Mouse (Mus musculus) adrenal gland, adult 2 months (tissue): ENCODE data around the gene Pms1. TPM values are rescaled to one million over a fixed set of nuclear protein-coding genes. Genes with fewer than 3 reads are reported as not detected.
"Not testable (repeated sequence)": the region's sequence is repeated elsewhere in the genome, so short reads cannot be mapped to it uniquely, and the experiment has no call there.

ENCODE experiments used
- DNase-seq: peaks from one replicate; pipeline ENCODE4 v3.0.0; 2021
- long read RNA-seq: library from polyadenylated mRNA; stranded (forward); transcript quantifications from one replicate; pipeline ENCODE4 v2.0.0, GENCODE M21; 2021
- polyA plus RNA-seq: library from polyadenylated mRNA; depleted of rRNA; stranded (reverse); fragments of >200 nt; gene quantifications from 2 replicates; pipeline ENCODE4 v1.2.3, GENCODE M21; 2012; rRNA removed
- total RNA-seq, 2 experiments: library from RNA; stranded (reverse); gene quantifications; 2 replicates each; pipeline ENCODE4 v1.2.3; 2021

Pms1 gene
- total RNA-seq (1 to 10 TPM; 4.5 to 5.4 TPM), polyA plus RNA-seq (0.56 and 0.75 TPM in 2 replicates)
- long read RNA-seq, partial matches to known transcripts = 0 of 2 reads
- long read RNA-seq, other reads (novel, unspliced or antisense) = 1 of 2 reads

DNA sequence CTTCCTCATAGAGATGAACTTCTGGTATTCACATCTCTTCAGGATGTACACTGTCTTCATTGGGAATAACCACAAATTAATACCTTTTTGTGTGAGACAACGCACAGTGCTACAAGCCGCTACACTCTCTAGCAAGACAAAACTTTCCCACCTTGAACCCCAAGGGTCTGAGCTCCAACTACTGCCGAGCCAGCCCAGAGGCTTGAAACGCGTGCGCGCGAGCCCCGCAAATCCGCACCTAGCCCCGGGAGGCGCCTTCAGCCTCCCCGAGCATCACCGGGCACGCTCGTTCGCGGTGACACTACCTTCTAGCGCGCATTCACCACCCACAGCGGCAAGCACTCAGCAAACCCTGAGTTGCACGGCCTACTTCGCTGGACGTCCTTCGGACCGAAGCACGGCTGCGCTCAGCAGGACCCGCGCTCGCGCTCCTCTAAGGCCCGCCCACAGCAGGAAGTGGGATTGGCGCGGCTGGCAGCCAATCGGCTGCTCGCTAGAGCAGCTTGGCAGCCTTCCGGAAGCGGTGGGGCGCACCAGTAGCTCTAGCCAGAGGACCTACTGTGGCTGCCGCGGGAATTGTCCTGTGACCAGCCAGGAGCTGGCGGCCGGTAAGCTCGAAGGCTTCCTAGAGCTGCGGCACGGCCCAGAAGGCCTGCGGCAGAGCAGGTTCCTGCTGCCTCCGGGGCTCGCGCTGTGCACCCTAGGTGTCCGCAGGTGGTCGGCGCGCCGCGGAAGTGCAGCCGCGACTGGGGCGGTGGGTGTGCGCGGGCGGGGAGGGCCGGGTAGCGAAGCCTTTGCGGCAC lies at the start of gene Pms1, which contains the start of the genes Ormdl1 and Gm28778:
Gene Pms1 (minus strand): TSS at position 438 of the 803 bp plus-strand sequence.
Gene Ormdl1 (plus strand): TSS at position 515 of the 803 bp plus-strand sequence.
Gene Gm28778 (plus strand): TSS at position 531 of the 803 bp plus-strand sequence.
- peak; percentile 98 for DNase-seq

GRCm38 (mm10) chr1:53341071-53341470 lies 44.3 kb upstream of the Pms1 start:
- DNase-seq = no peak

DNA sequence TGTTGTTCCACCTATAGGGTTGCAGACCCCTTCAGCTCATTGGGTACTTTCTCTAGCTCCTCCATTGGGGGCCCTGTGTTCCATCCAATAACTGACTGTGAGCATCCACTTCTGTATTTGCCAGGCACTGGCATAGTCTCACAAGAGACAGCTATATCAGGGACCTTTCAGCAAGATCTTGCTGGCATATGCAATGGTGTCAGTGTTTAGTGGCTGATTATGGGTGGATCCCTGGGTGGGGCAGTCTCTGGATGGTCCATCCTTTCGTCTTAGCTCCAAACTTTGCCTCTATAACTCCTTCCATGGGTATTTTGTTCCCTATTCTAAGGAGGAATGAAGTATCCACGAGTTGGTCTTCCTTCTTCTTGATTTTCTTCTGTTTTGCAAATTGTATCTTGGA lies 40.6 kb upstream of the Pms1 start:
- DNase-seq = not testable (repeated sequence)

DNA sequence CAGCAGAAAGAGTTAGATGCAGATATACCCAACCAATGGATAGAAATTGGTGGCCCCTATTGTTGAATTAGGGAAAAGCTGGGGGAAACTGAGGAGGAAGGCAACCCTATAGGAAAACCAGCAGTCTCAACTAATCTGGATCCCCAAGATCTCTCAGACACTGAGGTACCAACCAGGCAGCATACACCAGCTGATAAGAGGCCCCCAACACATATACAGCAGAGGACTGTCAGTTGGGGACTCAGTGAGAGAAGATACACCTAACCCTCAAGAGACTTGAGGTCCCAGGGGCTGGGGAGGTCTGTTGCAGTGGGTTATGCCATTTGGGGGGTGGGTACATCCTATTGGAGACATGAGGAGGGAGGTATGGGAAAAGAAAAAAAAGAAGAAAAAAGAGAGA lies 38.6 kb upstream of the Pms1 start:
- DNase-seq = no peak

DNA sequence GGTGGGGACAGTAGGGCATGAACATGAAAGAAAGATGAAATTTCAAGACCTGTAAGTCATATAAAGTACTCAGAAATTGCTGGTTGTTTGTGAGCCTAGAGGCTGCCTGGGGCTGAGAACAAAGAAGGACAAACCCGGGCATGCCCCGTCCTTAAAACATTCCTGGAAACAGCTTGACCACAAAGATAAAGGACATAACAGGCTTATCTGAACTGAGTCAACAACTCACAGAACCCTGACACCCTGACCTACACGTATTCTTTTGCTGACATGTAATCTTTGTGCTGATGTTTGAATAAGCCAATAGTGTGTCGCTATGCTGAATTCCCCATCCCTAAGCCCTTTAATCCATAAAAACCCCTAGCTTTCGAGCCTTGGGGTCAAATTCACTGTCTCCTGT lies 36.7 kb upstream of the Pms1 start:
- DNase-seq = not testable (repeated sequence)

DNA sequence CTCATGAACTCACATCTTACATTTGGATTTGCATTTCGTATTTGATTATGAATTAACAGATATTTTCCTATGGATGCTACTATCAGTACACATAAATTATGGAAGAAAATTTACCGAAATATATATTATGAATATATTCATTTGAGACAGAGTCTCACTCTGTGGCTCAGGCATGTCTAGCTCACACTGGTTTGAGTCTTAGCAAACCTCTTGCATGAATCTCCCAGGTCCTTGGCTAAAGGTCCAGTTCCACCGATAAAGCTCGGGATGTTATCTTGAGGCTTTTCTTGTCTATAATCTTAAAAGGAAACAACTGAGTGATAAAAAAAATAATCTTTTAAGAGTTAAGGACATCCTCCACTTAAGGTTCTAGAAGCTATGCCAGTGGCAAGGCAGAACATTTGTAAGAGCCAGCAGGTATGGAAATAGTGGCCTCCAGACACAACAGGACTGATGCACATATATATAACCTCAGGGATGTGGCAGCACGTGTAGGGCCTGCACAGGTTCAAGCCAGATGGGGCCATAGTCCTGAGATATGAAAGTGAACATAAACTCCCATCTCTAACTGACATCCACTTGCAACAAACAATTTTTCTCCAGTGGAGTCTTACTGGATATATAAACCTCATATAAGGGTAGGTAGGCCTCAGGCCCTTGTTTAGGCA lies 28.1 kb upstream of the Pms1 start:
- no peak for DNase-seq

DNA sequence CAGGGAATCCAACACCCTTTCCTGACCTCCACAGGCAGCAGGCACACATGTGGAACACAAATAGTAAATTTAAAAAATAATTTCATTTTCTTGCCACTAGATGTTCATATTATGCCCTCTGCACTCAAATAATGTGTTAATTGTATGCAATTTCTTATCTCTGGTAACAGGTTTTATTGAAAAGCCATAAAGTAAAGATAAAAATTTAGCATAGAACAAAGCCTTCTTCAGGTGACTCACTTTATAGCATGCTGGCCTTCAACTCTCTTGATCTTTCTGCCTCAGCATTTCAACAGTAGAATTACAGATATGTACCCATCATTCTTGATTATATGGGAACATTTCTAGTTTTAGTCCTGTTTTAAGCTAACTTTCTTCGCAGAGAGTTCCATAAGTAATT lies 27.5 kb upstream of the Pms1 start:
- no peak for DNase-seq

DNA sequence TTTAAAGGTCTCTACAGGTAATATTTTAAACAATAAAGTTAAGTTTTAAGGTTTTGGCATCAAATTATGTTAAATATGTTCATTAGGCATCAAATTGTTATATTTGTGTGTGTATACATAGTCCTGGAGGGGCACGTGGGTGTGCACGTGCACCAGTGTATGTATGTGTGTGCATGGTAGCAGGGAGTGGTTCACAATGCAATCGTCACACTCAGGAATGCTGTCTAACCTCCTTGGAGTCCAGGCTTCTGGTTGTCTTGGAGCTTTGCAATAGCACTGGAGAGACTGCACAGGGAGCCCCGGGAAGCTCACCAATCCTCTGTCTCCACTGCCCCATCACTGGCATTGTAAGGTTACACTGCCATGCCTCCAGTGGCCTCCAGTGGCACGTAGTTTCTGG lies 26.4 kb upstream of the Pms1 start:
- DNase-seq = no peak

DNA sequence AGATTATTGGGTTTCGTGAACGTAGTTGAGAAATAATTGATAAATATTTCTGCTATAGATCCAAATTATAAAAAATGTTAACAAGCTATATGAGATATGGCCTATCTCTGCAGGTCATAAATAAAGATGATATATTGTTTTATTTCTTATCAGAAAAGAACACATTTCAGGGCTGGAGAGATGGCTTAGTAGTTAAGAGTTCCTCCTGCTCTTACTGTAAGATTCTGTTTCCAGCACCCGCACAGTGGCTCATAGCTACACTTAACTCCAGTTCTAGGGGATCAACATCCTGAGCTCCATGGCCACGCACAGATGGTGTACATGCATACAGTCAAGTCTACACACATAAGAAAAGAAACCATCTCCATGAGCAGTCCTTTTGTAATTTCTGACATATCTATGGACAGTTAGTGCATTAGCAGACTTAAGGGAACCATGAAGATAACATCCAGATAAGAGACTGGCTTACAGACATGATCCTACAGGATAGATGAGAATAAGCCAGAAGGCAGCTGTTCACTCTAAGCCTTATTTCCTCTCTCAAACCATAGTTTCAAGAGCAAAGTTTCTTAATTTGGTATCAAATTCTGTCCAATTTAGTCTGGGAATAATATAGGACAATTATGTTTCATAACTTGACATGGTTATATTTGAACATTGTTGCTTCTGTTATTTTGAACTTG lies 25.0 kb upstream of the Pms1 start:
- DNase-seq = no peak

DNA sequence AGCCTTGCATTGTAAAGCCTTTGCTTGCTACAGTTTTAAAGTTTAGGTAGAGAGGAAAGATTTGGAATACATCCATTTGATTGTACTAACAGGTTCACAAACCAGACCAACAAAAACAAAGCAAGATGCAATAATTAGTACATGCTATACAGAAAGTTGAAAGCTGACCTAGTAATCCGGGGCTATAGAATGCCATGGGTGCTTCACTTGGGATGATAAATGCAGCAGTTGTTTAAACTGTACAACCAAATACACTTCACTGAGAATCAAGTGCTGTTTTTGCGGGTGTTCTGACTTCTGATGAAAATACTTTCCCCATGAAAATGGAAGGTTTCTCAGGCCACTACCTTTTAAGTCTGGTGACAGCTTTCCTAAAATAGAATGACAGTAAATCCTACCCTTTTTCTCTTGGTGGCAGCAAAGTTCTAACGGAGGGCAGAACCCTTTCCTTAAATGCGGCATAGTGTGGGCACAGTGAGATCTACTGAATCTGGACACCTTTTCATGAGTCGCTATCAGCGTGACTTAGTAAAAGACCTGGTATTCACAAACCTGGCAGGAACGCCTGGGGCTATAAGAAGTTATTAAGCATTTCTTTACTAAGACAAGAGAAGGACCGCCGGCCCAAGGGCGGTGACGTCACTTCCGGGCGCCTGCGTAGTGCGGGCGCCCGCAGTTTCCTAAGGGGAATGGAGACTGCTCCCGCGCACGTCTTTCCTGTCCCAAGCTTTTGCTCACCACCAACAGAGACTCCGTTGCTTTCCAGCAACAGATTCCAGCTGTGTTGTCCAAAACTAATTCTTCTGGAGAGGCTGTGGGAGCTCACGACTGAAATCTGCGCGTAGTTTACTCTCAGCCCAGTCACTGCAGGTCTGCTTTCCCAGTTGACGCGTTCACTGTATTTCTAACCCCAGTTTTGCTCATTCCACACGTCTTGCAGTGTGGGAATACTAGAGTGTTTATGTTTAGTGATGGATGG lies 16.5 kb upstream of the Pms1 start, which contains the start of gene Osgepl1:
Gene Osgepl1 (plus strand): TSS at position 636 of the 979 bp plus-strand sequence.
- DNase-seq = peak; percentile 92

- DNase-seq = peak; percentile 26
These were observed 3.7 kb upstream of the Pms1 start for GRCm38 (mm10) chr1:53300506-53300905.

- no peak for DNase-seq
These were observed 5.6 kb downstream of the Pms1 start for GRCm38 (mm10) chr1:53291197-53291596.

DNA sequence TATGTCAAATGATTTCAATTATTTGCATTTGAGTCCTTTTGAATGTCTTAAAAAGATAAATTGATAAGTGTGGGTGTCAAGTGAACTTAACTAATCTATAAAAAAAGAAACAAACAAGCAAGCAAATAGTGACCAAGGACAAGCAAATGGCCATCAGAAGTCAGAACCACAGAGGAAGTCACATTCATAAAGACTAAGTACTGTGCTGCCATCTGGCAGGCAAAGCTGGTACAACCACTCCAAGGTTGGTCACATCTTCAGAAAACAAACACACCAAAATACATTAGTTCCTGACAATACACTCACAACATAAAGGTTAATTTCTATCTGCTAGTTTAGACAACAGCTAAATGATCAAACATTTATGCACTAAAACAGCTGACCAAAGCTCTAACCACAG lies 24.2 kb downstream of the Pms1 start:
- DNase-seq = peak; percentile 15

- peak; percentile 30 for DNase-seq
These were observed 26.9 kb downstream of the Pms1 start for GRCm38 (mm10) chr1:53269901-53270300.

- not testable (repeated sequence) for DNase-seq
These were observed 31.7 kb downstream of the Pms1 start for GRCm38 (mm10) chr1:53264958-53265612.

GRCm38 (mm10) chr1:53226063-53226462 lies 70.8 kb downstream of the Pms1 start:
- no peak for DNase-seq

DNA sequence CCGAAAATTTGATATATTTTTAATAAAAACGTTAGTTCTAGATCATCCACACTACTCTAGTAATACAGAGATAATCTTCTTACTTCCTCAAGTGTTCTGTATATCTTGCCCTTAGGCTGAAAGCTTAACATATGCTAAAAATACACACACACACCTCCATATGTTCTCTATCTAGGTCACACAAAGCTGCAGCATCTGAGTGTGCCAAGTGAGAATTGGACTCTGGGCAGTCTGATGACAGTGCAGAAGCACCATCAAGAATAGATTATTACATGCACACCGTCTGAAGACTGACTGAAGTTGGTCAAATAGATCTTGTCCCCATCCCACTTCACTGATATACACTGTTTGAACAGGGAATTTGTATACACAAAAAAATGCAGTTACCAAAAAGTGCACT lies 71.2 kb downstream of the Pms1 start:
- no peak for DNase-seq

- no peak for DNase-seq
These were observed 72.0 kb downstream of the Pms1 start for GRCm38 (mm10) chr1:53224775-53225174.

GRCm38 (mm10) chr1:53210136-53210535 lies 86.7 kb downstream of the Pms1 start:
- DNase-seq = no peak

- no peak for DNase-seq
These were observed 92.9 kb downstream of the Pms1 start for GRCm38 (mm10) chr1:53203902-53204301.
